Mouse (Mus musculus) forelimb bud, embryonic 11.5 days (tissue): ENCODE results near the gene Fbxl7.

Source experiments
- DNase-seq: peaks from one replicate; pipeline ENCODE4 v3.0.0-alpha.2; 2012; ENCODE audit warnings: low read depth, low spot score

Gene Fbxl7

DNA sequence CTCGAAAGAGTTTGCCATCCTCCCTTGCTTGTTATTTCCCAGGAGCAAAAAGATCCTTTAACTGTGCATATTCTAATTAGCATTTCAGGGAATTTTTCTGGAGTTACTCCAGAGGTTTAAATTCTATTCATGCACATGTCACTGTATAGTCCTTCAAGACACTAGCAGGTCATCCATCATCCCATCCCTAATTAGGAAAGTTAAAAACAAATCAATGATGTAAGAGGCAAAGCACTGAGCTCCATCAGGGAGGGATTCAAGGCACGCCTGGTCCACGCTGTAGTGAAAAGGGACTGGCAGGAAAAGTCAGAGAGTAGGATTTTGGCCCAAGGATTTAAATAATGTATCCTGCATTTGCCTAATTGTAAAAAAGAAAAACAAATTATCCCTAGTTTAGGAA, 202.3 kb downstream of the Fbxl7 start:
- DNase-seq: no peak

DNA sequence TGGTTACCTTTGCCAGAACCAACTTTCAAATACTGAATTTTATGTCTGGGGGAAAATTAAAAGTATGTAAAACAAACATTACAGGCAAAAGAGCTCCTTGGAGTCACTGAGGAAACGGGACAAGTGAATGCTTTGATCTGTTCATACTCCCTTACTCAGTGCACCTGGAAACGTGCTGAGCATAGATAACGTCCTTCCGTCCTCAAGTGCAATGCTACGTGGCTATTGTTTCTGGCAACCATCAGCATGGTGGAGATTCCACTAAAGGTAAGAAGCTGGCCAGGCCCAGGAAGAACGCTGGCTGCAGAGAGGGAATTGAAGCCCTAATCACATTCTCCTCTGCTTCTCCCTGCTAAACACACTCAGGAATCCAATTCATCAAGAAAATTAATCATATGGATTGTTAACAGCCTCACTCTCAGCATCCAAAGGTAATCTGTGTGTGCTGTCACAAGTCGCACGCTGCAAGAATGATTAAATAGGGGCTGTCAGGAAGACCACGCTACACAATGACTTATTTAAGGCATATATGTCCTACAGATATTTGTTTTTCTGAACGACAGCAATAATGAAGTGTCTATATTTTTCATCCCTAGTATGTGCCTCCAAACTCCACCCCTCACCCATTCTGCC, 206.8 kb downstream of the Fbxl7 start:
- DNase-seq: no peak

DNA sequence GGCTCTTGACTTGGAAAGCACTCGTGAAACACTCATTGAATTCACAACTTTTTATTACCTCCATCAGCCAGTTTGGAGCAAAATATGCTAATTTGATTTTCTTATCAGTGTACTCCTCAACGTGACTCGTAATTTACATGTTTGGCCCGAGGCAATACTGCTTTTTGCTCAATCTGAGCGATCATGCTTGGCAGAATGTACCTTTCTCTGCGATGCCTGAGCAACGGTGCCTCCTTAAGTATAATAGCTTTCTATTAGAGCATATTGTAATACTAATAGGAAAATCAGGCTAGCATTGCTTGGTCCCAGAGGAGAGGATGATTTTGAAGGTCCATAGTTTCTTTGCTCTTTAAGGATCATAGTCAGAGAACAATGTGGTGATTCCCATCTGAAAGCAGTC, 207.7 kb downstream of the Fbxl7 start:
- DNase-seq: no peak

DNA sequence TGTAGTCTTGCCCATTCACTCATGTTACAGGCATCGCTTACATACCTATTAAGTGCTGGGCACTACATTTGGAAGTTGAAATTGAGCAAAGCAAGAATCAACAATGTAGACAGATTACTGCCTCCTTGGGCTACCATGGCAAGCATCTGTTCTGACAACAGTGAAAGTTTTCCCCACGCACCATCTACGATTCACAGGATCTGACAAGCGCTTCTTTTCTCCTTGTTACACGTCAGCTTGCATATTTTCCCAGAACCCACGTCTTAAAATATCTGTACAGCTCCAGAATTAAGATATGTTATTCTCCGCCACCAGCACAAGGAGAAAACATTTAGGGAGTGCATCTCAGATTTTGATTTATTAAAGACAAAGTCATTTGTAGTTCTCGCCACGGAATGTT, 213.1 kb downstream of the Fbxl7 start:
- no peak for DNase-seq

DNA sequence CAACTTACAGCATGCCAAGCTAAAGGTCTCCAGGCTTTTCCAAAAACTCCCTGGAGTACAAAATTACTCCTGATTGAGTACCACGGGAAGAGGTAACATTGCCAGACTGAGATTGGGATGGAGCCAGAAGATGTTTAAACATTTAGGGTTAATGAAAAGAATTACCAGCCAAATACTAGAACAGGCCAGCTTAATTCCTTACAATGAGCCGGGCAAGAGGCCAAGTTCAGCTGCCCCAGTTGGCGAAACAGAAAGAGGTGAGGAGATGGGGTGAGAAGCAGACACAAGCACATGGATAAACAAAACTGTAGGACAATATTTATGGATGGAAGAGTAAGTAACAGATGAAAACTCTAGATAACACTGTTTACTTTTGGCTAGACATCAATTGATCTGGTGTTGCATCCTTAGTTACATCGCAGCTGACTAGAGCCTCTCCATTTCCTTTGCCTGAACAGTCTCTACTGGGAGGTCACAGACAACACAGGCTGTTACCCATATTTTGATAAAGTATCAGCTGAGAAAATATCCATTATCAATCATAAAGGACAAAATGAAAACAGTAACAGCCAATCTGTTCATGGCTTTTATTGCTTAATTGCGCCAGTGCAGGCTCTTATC, 222.0 kb downstream of the Fbxl7 start:
- no peak for DNase-seq

DNA sequence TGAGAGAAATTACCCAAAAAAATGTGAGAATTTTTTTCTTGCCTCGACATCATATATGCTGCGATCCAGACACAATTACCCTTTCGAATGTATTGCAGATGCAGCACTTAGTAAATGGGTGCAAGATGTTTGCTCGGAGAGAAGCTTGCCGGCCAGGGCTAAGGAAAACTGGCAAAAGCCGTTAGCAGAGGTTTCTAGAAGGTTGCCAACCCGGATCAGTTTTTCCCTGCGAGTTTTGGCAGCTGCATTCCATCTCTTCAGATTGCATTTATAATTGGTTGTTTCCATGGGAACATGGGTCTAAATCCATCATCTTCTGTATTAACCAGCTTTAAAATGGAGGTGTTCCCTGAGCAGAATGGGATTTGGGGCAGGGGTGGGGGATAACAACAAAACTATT, 240.4 kb downstream of the Fbxl7 start:
- DNase-seq: peak; percentile 32

DNA sequence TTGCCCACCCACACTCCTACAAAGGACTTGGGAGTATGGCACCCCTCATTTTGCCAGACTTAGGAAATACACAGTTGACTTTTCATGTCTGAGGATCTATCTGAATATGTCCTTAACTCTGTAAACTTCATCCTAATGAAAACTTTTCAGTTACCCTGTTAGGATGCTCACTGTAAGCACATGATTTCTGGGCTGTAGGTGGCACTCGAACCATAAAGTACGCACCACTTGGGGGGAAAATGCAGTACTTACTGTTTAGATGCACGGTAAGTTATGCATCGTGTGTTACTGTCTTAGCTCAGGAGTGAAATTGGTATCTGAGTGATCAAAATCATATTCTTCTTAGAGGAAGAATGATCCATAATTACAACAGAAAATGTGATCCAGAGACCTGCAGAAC, 252.8 kb downstream of the Fbxl7 start:
- no peak for DNase-seq

DNA sequence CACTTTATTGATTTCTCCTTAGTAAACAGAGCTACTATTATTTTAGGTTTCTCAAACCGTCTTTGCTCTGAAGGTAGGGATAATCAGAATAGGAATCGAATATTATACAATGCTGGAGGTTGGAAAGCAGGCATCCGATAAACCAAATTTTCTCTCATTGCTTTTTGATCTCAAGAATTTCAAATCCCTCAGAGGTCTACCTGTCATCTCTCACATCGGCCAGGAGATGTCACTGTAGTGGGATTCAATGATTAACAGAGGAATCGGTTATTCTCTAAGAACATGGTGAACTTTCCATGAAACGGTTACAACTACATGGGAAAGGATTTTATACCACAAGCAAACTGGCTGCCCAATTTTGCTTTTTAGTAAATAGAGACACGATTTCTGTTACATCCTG, 255.7 kb downstream of the Fbxl7 start:
- DNase-seq: no peak

DNA sequence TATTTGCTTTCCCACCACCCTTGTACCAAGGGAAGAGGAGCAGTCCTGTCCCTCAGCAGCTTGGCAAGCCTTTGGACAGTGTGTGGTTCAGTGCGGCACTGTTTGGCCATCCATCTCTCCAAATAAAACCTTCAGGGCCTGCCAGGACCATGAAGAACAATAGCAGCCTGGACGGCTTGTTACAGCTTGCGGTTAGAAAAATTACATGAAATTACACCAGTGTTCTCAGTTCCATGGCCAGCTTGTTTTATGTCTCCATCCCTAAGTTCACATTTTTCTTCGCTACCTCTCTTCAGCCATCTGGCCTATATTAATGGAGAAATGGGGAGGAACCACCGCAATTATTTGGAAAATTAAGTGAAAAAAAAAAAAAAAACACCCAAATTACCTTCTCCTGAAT, 259.8 kb downstream of the Fbxl7 start:
- DNase-seq: no peak

DNA sequence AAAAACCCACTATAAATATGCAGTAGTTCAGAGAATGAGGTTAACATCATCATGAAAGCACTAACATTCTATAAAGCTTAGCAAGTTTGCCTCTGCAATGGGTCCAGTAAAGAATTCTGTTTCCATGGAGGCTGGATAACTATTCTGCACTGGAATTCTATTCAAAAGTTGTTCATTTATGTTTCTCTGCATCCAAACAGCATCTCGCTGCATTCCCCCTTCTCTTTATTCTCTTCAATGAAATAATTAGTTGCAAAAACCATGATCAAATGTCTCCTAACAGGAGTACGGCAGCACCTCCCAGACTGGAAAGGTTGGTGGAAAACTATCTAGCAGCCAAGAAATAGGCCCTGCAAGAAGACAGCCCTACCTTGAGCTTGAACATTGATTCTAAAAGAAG, 267.2 kb downstream of the Fbxl7 start:
- DNase-seq: no peak

DNA sequence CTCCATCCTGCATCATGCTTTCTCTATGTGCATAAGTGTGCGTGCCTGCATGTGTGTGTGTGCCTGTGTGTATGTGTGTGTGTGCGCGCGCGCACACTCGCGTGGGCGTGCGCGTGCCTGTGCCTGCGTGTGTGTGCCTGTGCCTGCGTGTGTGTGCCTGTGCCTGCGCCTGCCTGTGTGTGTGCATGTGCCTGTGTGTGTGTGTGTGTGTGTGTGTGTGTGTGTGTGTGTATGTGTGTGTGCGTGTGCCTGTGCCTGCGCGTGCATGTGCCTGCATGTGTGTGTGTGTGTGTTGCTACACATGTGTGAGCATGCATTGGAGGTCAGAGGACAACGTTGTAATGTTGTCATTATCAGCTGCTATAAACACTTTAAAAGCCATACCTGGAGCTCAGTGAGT, 272.1 kb downstream of the Fbxl7 start:
- DNase-seq: no peak

DNA sequence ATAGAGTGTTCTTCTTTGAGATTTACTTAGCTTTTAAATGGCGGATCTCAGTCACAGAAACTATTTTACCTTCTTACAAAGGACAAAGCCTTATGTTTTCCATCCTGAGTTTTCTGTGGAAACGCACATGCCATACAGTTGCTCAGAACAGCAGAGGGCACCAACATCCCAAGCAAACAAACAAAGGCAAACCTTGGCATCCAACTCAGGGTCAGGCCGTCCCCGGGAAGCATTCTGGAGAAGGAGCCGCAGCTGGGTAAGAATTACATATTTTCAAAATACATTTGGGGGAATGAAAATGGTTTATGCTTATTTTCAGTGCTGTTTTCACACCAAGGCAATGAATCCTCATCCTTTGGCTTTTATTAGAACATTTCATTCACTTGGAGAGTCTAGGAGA, 275.1 kb downstream of the Fbxl7 start:
- peak; percentile 44 for DNase-seq

DNA sequence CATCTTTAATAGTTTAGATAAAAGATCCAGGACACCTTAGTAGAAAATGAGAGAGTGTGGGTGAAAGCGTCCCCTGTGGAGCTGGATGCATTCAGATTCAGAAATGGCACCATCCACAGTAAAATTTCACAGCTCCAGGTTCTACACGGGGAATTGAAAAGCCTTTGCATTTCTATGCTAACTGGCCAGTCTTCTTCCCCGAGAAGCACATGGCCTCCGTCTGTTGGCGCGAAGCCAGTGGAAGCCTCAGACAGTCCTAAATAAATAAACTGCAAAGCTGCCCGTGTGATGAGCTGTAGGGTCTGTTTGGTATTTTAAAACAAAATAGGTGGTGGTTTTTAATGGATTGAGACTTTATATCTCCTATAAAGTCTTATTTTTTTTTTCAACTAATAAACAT, 276.2 kb downstream of the Fbxl7 start:
- no peak for DNase-seq

DNA sequence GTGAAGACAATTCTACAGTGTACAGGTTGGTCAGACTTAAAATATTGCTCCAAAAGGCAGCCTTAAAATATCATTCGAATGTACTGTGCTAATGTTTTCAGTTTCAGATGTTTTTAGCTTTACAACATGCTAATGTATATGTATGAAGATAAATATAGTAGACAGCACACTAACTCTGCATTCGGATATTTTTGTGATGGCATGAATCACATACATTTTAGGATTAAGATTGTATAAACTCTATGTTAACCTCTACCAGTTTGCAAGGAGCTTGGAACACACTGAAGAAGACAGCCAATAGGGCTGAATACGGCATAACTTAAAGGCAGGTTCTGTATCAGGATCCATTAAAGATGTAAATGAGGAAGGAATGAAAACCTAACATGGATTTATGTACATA, 299.1 kb downstream of the Fbxl7 start:
- DNase-seq: no peak

DNA sequence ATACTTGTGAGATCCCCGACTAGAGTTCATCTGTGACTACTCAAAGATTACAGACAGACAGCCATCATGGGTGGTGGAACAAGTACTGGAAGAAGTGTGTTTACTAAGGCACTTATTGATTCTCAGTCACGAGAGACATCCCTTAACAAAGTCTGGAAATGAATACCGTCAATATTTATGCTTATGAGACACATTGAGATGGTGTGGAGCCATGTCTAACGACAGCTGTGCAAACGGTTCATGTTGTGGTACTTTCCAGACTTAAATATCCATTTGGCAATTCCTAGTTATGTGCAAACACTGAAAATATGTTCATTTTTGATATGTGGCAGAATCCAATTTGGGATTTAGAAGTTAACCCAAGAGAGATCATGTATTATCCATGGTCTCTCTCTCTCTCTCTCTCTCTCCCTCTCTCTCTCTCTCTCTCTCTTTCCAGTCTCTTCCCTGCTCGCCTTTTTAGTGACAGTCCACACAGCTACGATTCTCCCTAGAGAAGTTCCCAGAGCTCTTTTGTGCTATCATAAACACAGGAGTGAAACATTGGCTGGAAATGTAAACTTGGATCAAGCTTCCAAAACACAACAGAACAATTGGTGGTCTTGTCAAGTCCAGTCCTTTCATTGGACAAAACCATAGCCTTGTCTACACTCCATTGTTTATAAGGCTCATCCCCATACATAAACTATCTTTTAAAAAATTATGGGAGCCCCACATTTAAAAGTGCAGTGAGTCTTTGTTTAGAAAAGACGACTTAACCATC, 315.3 kb downstream of the Fbxl7 start:
- DNase-seq: no peak

DNA sequence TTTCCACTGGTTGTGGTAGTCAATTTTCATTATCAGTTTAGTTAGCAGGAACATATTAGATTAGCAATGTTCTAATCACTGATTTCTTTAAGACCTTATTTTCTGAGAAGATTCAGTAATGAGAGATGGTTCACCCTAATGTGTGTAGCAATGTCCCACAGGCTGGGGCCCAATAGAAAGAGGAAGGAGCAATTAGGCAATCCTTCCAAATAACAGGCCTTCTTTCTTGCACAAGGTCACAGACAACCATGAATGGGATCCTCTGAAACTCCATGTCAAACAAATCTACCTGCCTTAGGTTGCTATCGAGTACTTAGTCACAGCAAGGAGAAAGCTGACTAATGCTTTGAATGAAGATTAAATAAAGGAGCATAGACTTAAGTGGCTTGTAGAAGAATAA, 316.9 kb downstream of the Fbxl7 start:
- no peak for DNase-seq

DNA sequence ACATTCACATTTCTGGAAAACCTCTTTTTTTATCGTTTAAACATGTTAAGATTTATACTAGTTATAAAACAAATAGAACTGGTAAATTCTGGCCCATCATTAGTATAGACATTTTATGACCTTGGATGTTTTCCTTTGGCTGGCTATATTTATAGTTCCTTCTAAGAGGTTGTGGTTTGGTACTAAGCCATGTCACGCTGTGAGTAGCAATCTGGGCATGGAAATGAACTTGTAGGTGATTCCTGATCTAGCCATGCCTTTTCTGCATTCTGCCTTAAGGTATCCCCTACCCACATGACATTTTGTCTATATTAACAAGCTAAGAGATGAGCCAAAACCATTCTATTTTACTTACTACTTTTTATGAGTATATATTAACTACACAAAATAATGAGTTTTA, 329.3 kb downstream of the Fbxl7 start:
- no peak for DNase-seq

DNA sequence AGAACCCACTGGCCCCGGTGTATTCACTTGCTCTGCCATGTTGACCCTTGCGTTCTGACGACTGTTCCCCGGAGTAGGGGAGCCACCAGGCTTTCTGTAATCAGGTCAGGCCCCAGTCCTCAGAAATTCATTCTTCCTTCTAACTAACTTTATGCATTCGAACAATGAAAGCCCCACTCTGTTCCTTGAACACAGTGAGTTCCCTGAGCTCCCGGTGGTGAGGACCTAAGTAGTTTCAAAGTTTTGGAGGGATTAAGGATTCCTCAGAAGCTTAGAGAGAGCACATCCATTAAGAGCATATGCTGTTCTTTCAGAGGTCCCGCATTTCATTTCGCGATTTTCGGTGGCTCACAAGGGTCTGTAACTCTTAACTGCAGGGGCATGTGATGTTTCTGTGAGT, 341.8 kb downstream of the Fbxl7 start:
- DNase-seq: no peak

DNA sequence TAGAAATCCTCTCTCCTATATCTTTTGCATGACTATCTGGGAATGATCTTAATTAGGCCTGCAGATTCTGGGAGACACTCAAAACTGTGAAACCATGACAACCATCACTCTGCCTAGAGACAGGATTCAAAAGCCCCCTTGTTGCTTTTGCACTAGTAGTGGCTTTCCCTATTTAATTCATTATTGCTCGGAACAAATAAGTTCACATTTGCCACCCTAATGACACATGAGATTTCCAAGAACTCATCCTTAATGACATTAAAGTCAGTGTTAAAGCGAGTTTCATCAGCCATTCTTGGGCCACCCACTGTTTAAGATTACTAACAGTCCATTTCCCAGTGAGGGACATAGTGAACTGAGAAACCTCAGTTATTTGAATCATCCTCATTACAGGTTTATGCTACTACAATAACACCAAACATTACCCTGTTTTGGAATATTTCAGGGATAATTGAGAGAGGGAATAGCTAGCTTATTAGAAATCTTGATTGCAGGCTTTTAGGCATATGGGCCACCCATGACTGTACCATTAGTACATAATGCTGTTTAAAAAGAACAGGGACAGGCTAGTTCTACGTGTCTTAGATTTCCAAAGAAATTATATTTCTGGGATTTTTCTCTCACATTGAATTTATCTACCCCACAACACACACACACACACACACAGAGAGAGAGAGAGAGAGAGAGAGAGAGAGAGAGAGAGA, 361.2 kb downstream of the Fbxl7 start:
- DNase-seq: no peak

DNA sequence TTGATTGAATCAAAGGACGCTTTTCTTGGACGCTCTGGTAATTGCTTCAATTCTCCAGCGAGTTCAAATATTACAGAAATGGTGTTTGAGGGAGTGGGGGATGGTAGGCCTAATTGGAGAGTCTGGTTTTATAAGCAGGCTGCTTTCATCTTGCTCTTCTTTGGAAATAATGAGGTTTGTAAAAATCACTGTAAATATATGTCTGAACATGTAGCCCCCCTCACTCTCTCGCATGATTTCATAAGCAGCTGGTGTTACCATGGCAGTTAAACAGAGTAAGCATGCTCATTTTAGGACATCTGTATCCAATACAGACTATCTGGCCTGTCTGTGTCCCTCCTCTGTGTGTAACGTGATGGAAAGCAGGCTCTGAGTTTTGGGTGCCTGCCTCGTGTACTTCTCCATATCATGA, 376.2 kb downstream of the Fbxl7 start:
- peak; percentile 62 for DNase-seq

DNA sequence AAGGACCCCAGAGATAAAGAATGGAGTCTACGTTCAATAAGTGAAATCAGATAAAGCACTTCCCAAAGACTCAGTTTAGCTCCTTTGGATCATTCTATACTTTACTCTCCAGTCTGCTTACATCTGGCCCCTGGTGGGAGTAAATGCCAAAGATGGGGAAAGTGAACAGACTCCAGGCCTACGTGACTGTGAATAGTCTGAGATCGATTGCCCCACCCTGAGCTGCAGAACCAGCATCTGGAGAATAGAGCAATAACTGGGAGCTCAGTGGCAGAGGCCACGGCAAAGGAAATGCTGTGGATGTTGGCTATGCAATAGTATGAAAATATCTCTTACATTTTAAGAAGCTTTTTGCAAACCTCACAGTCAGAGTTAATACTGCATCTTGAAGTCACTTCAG, 394.4 kb downstream of the Fbxl7 start:
- no peak for DNase-seq
